Comparison of ENCODE assay signal across 11 mouse cellular contexts in genomic region chr1:57741740-57742139, GRCm38 (mm10). TPM values are rescaled to one million over a fixed set of nuclear protein-coding genes. Genes with fewer than 3 reads are reported as not detected.
DNase-seq lines count a peak whose midpoint lies in the region; ATAC-seq lines count a peak whose summit lies in the region.
"Had no signal": no experiment of that assay in that cellular context is flagged by ENCODE, and none has a peak within 500 bp of the region (broad histone marks: within the 10 kb centered on the region; RNA-seq: fewer than 3 reads in every experiment).

No protein-coding gene starts in this region.

- no peak for ATAC-seq in inflammation-experienced regulatory T-cells, adult 6 months
- ATAC-seq in megakaryocyte progenitor cell, adult 5-6 weeks (replicated peaks; ENCODE audit: poor library complexity), result no peak

- peak; percentile 6 to 7 for DNase-seq in heart, postnatal 10 days
- DNase-seq in heart, adult 9 months (ENCODE audit: low spot score in 2 of 2), result no peak
- DNase-seq in right cerebral cortex, postnatal 4 days, result peak; percentile 3
- DNase-seq in right cerebral cortex, adult 2 months (ENCODE audit: low spot score in 2 of 2), result no peak
- peak; percentile 47 for DNase-seq in kidney, postnatal 10 days
- DNase-seq: adrenal gland, adult 2 months; liver, embryonic 13.5 days; thymus, postnatal 36 days had no signal

- intact Hi-C loops in heart, postnatal 10 days (cut with DNase I), result no loop called here

RNA-seq across cellular contexts. Expression of gene Spats2l, which starts 32.2 kb away (rescaled TPM):
- 10 to 100 TPM; 21.3 to 25.2 TPM for total RNA-seq in heart, postnatal 10 days (2021)
- 1 to 10 TPM in 1 of 3 experiments, under 1 TPM in 2; 0.50 to 2.0 (median 0.73) TPM for polyA plus RNA-seq in inflammation-experienced regulatory T-cells, adult 6 months (2017; shearing (Covaris generic))
- not detected in 2 replicates for total RNA-seq in megakaryocyte progenitor cell, adult 5-6 weeks (2015)
- not detected in 2 replicates for total RNA-seq in megakaryocyte progenitor cell, adult 5-6 weeks (2017)
- polyA plus RNA-seq: erythroblast, embryonic 14.5 days had no signal

Comparison
In these comparisons a context has a peak if more than half of its experiments do, and no peak if none do; other contexts are left out.
1. DNase-seq: peak in heart, postnatal 10 days (2 of 2), right cerebral cortex, postnatal 4 days (single experiment) and kidney, postnatal 10 days (single experiment); none in heart, adult 9 months (0 of 2) and right cerebral cortex, adult 2 months (0 of 2).
2. RNA of gene Spats2l, which starts 32.2 kb away (total RNA-seq): 21.3 to 25.2 TPM in heart, postnatal 10 days; not detected in megakaryocyte progenitor cell, adult 5-6 weeks; every median in the first group is over 10 times any median in the second.